Mouse (Mus musculus) kidney, adult 11 months (tissue): ENCODE measurements around the gene 1500011B03Rik.
"Not testable (repeated sequence)": the region's sequence is repeated elsewhere in the genome, so short reads cannot be mapped to it uniquely, and the experiment has no call there.

Source experiments
- DNase-seq: peaks from one replicate; pipeline ENCODE4 v3.0.0; 2022

The 1500011B03Rik gene

GRCm38 (mm10) chr5:114822796-114823688 is at the start of gene 1500011B03Rik:
1500011B03Rik (minus strand) TSS chr5:114823468.
- peak; percentile 31 for DNase-seq

GRCm38 (mm10) chr5:114865279-114865678 is 42.0 kb upstream of the 1500011B03Rik start:
- DNase-seq, result no peak

GRCm38 (mm10) chr5:114864813-114865212 is 41.5 kb upstream of the 1500011B03Rik start:
- no peak for DNase-seq

- DNase-seq, result peak; percentile 49
Observed at GRCm38 (mm10) chr5:114861730-114862129, 38.5 kb upstream of the 1500011B03Rik start.

DNA sequence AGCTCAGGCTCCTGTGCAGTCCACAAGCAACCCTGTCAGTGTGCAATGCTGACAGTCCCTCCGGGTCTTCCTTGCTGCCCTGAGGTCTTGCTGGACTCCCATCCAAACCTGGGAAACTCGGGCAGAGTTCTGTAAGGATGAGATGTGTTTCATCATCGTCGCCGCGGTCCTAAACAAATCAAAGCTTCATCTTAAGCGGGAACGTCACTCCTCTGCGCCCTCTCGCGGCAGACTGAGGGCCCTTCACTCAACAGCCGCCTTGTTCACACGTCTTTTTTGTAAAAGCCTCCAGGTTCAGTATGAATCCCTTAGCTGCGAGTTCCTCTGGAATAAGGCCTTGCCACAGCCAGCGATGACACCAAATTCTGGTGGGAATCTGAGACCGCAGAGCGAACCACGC is 36.0 kb upstream of the 1500011B03Rik start:
- peak; percentile 38 for DNase-seq

DNA sequence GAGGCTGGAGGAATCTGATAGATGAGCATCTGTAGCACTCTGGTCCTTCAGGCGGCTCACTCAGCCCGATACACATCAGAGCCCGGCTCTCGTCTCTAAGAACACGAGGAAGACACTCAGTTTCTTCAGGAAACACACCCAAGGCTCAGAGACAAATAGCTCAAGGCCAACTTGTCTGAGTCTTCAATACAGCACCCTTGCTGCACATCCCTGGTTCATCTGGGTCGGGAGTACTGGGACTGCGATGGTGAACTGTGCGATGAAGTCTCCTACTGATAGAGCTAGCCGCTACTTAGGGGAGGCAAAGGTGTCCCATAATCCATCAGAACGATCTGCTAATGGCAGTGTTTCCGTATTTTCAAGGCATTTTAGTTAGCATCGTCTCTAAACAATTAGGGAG is 35.3 kb upstream of the 1500011B03Rik start, which contains the start of gene Gm9936:
Gene Gm9936, minus strand, starts transcription at position 101 of the 400 bp plus-strand sequence.
- no peak for DNase-seq

GRCm38 (mm10) chr5:114853364-114853763 is 30.1 kb upstream of the 1500011B03Rik start, which contains the start of gene 4930519G04Rik:
4930519G04Rik (plus strand) TSS chr5:114853664.
- not testable (repeated sequence) for DNase-seq

DNA sequence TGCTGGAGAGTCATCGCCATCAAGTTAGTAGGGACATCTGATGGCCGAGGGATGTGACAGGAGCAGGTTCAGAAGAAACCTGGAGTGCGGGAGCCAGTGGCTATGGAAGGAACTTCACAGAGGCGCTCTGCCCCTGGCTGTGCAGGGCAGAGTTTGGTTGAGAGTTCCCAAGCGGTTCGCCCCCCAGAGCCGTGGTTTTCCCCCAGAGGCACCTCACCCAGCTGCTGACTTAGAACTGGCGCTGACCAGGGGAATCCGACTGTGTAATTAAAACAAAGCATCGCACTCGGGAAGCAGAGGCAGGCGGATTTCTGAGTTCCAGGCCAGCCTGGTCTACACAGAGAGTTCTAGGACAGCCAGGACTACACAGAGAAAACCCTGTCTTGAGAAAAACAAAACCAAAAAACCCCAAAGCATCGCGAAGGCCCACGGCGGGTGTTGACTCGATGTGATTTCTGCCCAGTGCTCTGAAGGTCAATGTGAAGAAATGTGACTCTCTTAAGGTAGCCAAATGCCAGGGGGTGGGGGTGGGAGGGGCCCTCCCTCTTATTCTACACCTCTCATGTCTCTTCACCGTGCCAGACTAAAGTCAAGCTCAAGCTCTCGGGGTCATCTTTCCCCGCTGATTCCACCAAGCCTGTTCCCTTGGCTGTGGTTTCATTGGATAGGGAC is 28.4 kb upstream of the 1500011B03Rik start:
- no peak for DNase-seq

GRCm38 (mm10) chr5:114844371-114844770 is 21.1 kb upstream of the 1500011B03Rik start:
- DNase-seq, result not testable (repeated sequence)

DNA sequence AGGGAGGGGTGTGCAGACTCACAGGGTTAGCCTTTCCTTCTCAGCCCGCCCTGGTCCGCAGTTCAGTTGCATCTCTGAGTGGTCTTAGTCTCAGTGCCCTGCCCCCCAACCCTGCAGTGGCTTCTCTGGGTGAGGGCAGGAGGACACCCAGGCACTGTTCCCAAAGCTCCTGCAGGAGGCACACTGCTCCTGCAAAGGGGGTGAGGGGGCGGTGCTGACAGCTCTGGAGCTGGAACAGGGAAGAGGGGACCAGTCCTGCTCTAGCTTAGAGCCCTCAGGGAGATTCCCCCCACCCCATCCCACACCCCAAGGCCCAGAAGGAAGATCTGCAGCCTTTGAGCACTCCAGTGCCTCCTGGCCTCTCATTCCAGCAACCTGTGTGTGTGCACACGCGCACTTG is 19.4 kb upstream of the 1500011B03Rik start:
- no peak for DNase-seq

DNA sequence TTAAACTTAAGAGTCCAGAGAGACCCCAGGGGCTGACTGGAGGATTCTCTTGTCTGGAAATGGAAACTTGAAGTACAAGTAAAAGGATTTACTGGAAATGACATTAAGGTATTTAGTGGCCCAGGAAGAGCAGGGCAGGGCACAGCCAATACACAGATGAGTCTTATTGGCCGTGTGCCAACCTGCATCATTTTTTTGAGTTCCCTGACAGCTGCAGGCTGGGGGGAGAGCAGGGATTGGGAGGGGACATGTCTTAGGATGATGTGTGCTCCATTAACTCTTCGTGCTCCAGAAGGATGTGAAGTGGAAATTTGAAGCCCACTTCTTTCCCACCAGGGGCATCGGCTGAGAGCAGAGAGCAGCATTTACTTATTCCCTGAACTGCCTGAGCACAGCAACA is 18.9 kb upstream of the 1500011B03Rik start:
- not testable (repeated sequence) for DNase-seq

GRCm38 (mm10) chr5:114840481-114840880 is 17.2 kb upstream of the 1500011B03Rik start:
- not testable (repeated sequence) for DNase-seq

GRCm38 (mm10) chr5:114836886-114837285 is 13.6 kb upstream of the 1500011B03Rik start:
- DNase-seq, result no peak

GRCm38 (mm10) chr5:114829740-114830139 is 6.5 kb upstream of the 1500011B03Rik start:
- DNase-seq, result no peak

GRCm38 (mm10) chr5:114827427-114827826 is 4.2 kb upstream of the 1500011B03Rik start:
- no peak for DNase-seq

DNA sequence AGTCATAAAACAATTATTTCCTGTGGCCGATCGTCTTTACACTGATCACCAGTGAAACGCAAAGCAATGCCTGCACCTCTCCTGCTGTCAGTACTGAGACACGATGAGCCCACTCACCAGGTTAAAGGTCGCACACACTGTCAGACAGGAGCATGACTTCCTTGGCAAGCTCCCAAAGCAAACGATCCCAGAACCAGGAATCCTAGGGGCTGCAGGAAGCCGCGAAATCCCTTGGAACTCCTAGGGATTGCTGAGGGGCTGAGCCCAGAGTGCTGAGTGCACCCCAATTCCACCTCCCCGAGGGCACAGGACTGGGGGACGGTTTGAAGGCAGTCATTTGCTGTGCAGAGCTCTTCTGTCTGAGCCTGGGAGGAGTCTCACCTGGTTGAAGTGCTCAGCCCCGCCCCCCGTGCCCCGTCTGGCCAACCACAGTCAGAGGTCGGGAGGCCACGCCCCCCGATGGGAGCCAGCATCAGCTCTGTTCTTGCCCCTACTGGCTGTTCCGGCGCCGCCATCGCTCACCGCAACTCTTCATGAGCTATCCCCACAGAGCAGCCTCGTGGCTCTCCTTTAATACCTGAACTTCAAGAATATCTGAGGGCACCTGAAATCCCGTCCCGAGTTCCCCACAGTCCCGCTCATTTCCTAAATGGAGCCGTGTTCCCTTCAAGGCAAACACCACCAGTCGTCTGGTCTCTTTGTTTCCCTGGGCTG is 2.9 kb upstream of the 1500011B03Rik start:
- DNase-seq, result peak; percentile 81

GRCm38 (mm10) chr5:114824197-114824596 is 929 bp upstream of the 1500011B03Rik start:
- DNase-seq, result peak; percentile 38

- DNase-seq, result peak; percentile 26
Observed at GRCm38 (mm10) chr5:114818124-114818523, 5.1 kb downstream of the 1500011B03Rik start.

GRCm38 (mm10) chr5:114816599-114816998 is 6.7 kb downstream of the 1500011B03Rik start:
- no peak for DNase-seq

- peak; percentile 66 for DNase-seq
Observed at GRCm38 (mm10) chr5:114813525-114814181, 9.6 kb downstream of the 1500011B03Rik start.

DNA sequence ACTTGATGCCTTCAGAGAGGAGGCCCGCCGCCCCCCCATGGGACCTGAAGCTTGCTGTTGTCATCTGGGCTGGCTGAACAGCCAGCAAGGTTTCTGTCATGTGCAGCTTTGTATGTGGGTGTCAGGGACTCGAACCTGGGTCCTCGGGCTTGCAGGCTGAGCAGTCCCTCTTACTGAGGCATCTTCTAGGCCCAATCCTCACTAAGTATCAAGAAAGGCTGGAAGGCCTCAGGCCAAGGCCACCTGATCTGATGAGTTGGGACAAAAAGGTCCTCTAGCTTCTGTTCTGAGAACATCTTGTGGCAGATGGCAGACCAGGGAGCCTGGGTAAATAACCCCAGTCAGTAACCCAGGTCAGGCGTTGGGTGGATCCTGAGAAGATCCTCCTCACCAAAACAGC is 13.4 kb downstream of the 1500011B03Rik start:
- DNase-seq, result no peak

GRCm38 (mm10) chr5:114809181-114809756 is 14.0 kb downstream of the 1500011B03Rik start:
- no peak for DNase-seq
